ENCODE assay signal across 8 mouse cellular contexts in the genomic region with DNA sequence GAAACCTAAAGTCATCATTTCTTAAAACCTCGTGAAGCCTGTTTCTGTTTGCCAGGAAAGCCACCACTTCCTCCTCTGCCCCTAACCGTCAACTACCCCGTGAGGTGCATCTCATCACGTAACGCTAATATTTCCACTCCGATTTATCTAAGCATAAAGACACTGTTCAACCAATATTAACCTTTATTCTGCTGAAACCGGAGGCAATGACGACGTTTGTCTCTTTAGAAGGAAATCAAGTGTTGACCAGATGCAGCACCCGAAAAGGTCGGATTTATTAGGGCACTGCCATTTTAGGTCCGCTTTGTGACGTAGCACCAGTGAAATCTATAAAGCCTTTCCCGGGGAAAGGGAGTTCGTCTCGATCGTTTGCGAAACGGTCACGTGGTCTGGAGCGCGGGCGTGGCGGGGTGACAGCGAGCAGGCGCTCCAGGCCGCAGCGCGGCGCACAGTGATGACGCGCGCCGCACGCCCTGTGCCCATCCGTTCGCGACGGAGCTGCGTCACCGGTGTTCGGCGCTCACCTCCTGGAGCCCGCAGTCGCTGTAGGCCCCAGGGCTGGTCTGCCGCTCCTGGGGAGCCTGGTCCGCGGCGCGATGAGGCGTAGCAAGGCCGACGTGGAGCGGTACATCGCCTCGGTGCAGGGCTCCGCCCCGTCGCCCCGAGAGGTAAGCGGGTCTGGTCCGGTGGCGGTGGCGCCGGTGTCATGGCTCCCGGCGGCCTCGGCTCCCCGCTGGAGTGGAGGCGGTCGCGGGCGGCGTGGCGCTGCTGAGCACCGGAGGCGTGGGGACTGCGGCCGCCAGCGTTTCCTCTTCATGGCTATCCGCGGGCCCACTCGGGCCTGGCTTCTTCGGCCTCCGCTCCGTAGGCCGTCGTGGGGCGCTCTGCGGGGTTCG. TPM values are rescaled to one million over a fixed set of nuclear protein-coding genes. Genes with fewer than 3 reads are reported as not detected.
DNase-seq lines count a peak whose midpoint lies in the region; ATAC-seq and TF ChIP-seq lines count a peak whose summit lies in the region.

A gene (plus strand): TSS at position 537 of the 896 bp plus-strand sequence.

- H3K4me3 ChIP-seq in bone marrow, adult 2 months (replicated peaks; ENCODE audit: control insufficient read depth, low read depth, low read length), result peak within 1 kb of the TSS; percentile 95
- H3K4me3 ChIP-seq in embryonic facial prominence, embryonic 15.5 days (replicated peaks), result peak within 1 kb of the TSS; percentile 88
- peak within 1 kb of the TSS; percentile 97 for H3K4me3 ChIP-seq in limb, embryonic 14.5 days (replicated peaks; ENCODE audit: low read length)
- peak within 1 kb of the TSS; percentile 90 for H3K4me3 ChIP-seq in midbrain, postnatal 0 days (ENCODE audit: low read depth, low read length)

- peak; percentile 98 for TF ChIP-seq POLR2A in bone marrow, adult 2 months (IDR thresholded peaks at IDR 0.05; ENCODE audit: borderline replicate concordance, control insufficient read depth, low read depth, low read length)
- TF ChIP-seq POLR2A in limb, embryonic 14.5 days (IDR thresholded peaks at IDR 0.05; ENCODE audit: borderline replicate concordance, extremely low read depth, insufficient read depth, insufficient read length), result 0 out of 2 replicates have a peak, but pooled peaks have one; percentile 75

- H3K9ac ChIP-seq in embryonic facial prominence, embryonic 15.5 days, result peak within 1 kb of the TSS; percentile 90
- H3K9ac ChIP-seq in limb, embryonic 14.5 days (ENCODE audit: low read depth, low read length, severe bottlenecking), result peak within 1 kb of the TSS; percentile 96
- peak within 1 kb of the TSS; percentile 95 for H3K9ac ChIP-seq in midbrain, postnatal 0 days (replicated peaks; ENCODE audit: low read length, poor library complexity, severe bottlenecking)

- peak; percentile 99 for ATAC-seq in embryonic facial prominence, embryonic 15.5 days (ENCODE audit: insufficient number of reproducible peaks, low FRiP score, low TSS enrichment, low read depth)
- ATAC-seq in limb, embryonic 14.5 days (ENCODE audit: low FRiP score, low read depth), result peak; percentile 99
- ATAC-seq in midbrain, postnatal 0 days (ENCODE audit: low FRiP score), result peak; percentile 98

- under 1% methylated on average over 91 of the region's 91 CpGs for WGBS in bone marrow, adult 2 months
- under 1% methylated on average over 71 of the region's 91 CpGs for WGBS in embryonic facial prominence, embryonic 15.5 days
- WGBS in limb, embryonic 14.5 days, result 1% methylated on average over 55 of the region's 91 CpGs
- under 1% methylated on average over 72 of the region's 91 CpGs for WGBS in midbrain, postnatal 0 days

- H3K9me3 ChIP-seq in embryonic facial prominence, embryonic 15.5 days (replicated peaks), result no peaks in the 10 kb centered on the region
- no peaks in the 10 kb centered on the region for H3K9me3 ChIP-seq in limb, embryonic 14.5 days (ENCODE audit: control insufficient read depth, low read length)
- H3K9me3 ChIP-seq in midbrain, postnatal 0 days (ENCODE audit: low read length), result no peaks in the 10 kb centered on the region

- H3K4me2 ChIP-seq in embryonic facial prominence, embryonic 15.5 days (replicated peaks), result peak within 1 kb of the TSS; percentile 49
- peak within 1 kb of the TSS; percentile 62 for H3K4me2 ChIP-seq in limb, embryonic 14.5 days (replicated peaks; ENCODE audit: low read depth, low read length, severe bottlenecking)
- peak within 1 kb of the TSS; percentile 67 for H3K4me2 ChIP-seq in midbrain, postnatal 0 days (ENCODE audit: low read depth, low read length, poor library complexity, severe bottlenecking)

- no peak for TF ChIP-seq CTCF in bone marrow, adult 2 months (IDR thresholded peaks at IDR 0.05; ENCODE audit: control insufficient read depth, insufficient read depth, low read length)
- no peak for TF ChIP-seq CTCF in midbrain, postnatal 0 days (IDR thresholded peaks at IDR 0.05)

- no peaks in the 10 kb centered on the region for H3K36me3 ChIP-seq in embryonic facial prominence, embryonic 15.5 days
- no peaks in the 10 kb centered on the region for H3K36me3 ChIP-seq in limb, embryonic 14.5 days (ENCODE audit: control insufficient read depth, insufficient read depth, low read length)
- H3K36me3 ChIP-seq in midbrain, postnatal 0 days (ENCODE audit: insufficient read depth, low read length), result no peaks in the 10 kb centered on the region

- peak within 1 kb of the TSS; percentile 99 for H3K27ac ChIP-seq in bone marrow, adult 2 months (ENCODE audit: control insufficient read depth, insufficient read depth, low read depth, low read length, poor library complexity)
- H3K27ac ChIP-seq in embryonic facial prominence, embryonic 15.5 days (replicated peaks), result peak within 1 kb of the TSS; percentile 96
- H3K27ac ChIP-seq in limb, embryonic 14.5 days (replicated peaks; ENCODE audit: low read depth, low read length), result peak within 1 kb of the TSS; percentile 96
- peak within 1 kb of the TSS; percentile 96 for H3K27ac ChIP-seq in midbrain, postnatal 0 days (ENCODE audit: low read depth, low read length)

- H3K4me1 ChIP-seq in bone marrow, adult 2 months (ENCODE audit: control insufficient read depth, insufficient read depth, low read length), result no peaks in the 10 kb centered on the region; the same call in 1 of the 2 replicates
- H3K4me1 ChIP-seq in embryonic facial prominence, embryonic 15.5 days, result peaks cover 7% of the 10 kb centered on the region
- H3K4me1 ChIP-seq in limb, embryonic 14.5 days (ENCODE audit: control insufficient read depth, insufficient read depth, low read length), result peaks cover 7% of the 10 kb centered on the region; the same call in 1 of the 2 replicates
- no peaks in the 10 kb centered on the region for H3K4me1 ChIP-seq in midbrain, postnatal 0 days (ENCODE audit: insufficient read depth, low read length)

- no peaks in the 10 kb centered on the region for H3K27me3 ChIP-seq in embryonic facial prominence, embryonic 15.5 days
- H3K27me3 ChIP-seq in limb, embryonic 14.5 days (ENCODE audit: control insufficient read depth, insufficient read depth, low read length), result no peaks in the 10 kb centered on the region
- no peaks in the 10 kb centered on the region for H3K27me3 ChIP-seq in midbrain, postnatal 0 days (ENCODE audit: insufficient read depth, low read length)

- DNase-seq in 416B (ENCODE audit: low read depth), result peak; percentile 100
- peak; percentile 94 for DNase-seq in heart, adult 8-10 months (ENCODE audit: low spot score)
- peak; percentile 98 for DNase-seq in kidney, adult 9 months
- peak; percentile 97 for DNase-seq in limb, embryonic 14.5 days (ENCODE audit: low spot score)
- DNase-seq in midbrain, postnatal 0 days (ENCODE audit: low spot score), result peak; percentile 99
- DNase-seq in spleen, postnatal 14 days (ENCODE audit: low spot score in 2 of 2), result peak; percentile 92 to 95

RNA-seq across cellular contexts. Expression of the gene that starts here (rescaled TPM):
- polyA plus RNA-seq in bone marrow, adult 2 months (2011; ENCODE audit: insufficient read depth, insufficient read length, low replicate concordance, missing spikeins), result 17.0 and 19.9 TPM in 2 replicates
- polyA plus RNA-seq in embryonic facial prominence, embryonic 15.5 days (2015; fragmentation: Nextera tagmentation; extraction: Ambion mirVana), result 19.0 and 20.7 TPM in 2 replicates
- 10 to 100 TPM; 49.8 to 53.3 (median 51.2) TPM for total RNA-seq in heart, adult 8-10 months (2022)
- polyA plus RNA-seq in limb, embryonic 14.5 days (2012; rRNA removed), result 11.1 and 15.3 TPM in 2 replicates
- polyA plus RNA-seq in limb, embryonic 14.5 days (2014; fragmentation: Nextera tagmentation; extraction: Ambion mirVana), result 27.0 and 28.5 TPM in 2 replicates
- total RNA-seq in midbrain, postnatal 0 days (2014; rRNA removed), result 40.0 and 49.7 TPM in 2 replicates
- polyA plus RNA-seq in midbrain, postnatal 0 days (2015; fragmentation: Nextera tagmentation; extraction: Ambion mirVana), result 9.6 and 12.5 TPM in 2 replicates

Comparison
In these comparisons a context has a peak if more than half of its experiments do, and no peak if none do; other contexts are left out.
1. Peak in every context shown above with its lines: DNase-seq, ATAC-seq, H3K4me3 ChIP-seq and H3K27ac ChIP-seq.